Mouse (Mus musculus) myocyte (in vitro differentiated cells): ENCODE results near the gene Acp5. TPM values are rescaled to one million over a fixed set of nuclear protein-coding genes. Genes with fewer than 3 reads are reported as not detected.

ENCODE experiments used
- H3K27me3 ChIP-seq: one replicate; pipeline ENCODE4 v1.6.1; 2011; ENCODE audit not compliant: control insufficient read depth, insufficient read depth, insufficient read length
- H3K36me3 ChIP-seq: one replicate; pipeline ENCODE4 v1.6.1; 2011; ENCODE audit not compliant: control insufficient read depth, insufficient read depth
- H3K4me2 ChIP-seq: one replicate; pipeline ENCODE4 v1.6.1; 2011; ENCODE audit warnings: low read depth, control low read depth
- H3K4me3 ChIP-seq: one replicate; pipeline ENCODE4 v1.5.1; 2011; ENCODE audit warnings: mild to moderate bottlenecking, control low read depth, moderate library complexity
- H3K79me2 ChIP-seq: one replicate; pipeline ENCODE4 v1.6.1; 2011; ENCODE audit not compliant: control insufficient read depth, insufficient read depth
- H3ac ChIP-seq: one replicate; pipeline ENCODE4 v1.6.1; 2011; ENCODE audit not compliant: control insufficient read depth, insufficient read length
- CEBPB ChIP-seq: IDR thresholded peaks from 2 replicates; pipeline ENCODE4 v1.6.1; 2011; ENCODE audit warnings: mild to moderate bottlenecking, moderate library complexity; ENCODE audit not compliant: poor library complexity, insufficient read depth, severe bottlenecking
- E2F4 ChIP-seq: IDR thresholded peaks from one replicate; pipeline ENCODE4 v1.6.1; 2011; ENCODE audit warnings: mild to moderate bottlenecking, control low read depth, moderate library complexity; ENCODE audit not compliant: insufficient read depth
- MAX ChIP-seq: IDR thresholded peaks from one replicate; pipeline ENCODE4 v1.6.1; 2011; ENCODE audit warnings: low read depth, mild to moderate bottlenecking, control low read depth
- MYOD1 ChIP-seq, 3 experiments: IDR thresholded peaks; one replicate each; pipeline ENCODE4 v1.6.1; 2011; ENCODE audit warnings: control low read depth in 2 of 3, low read depth in 2 of 3, mild to moderate bottlenecking in 2 of 3, moderate library complexity in 1 of 3; ENCODE audit not compliant: insufficient read length in 2 of 3, control insufficient read depth in 1 of 3
- MYOG ChIP-seq, 3 experiments: IDR thresholded peaks; one replicate each; pipeline ENCODE4 v1.6.1; 2011; ENCODE audit warnings: control low read depth in 2 of 3, low read depth in 2 of 3, mild to moderate bottlenecking in 2 of 3; ENCODE audit not compliant: insufficient read length in 2 of 3, control insufficient read depth in 1 of 3, insufficient read depth in 1 of 3
- POLR2A ChIP-seq: IDR thresholded peaks from one replicate; pipeline ENCODE4 v1.6.1; 2011; ENCODE audit warnings: low read depth, mild to moderate bottlenecking, control low read depth, moderate library complexity; ENCODE audit not compliant: insufficient read length
- POLR2AphosphoS2 ChIP-seq: IDR thresholded peaks from one replicate; pipeline ENCODE4 v1.6.1; 2011; ENCODE audit warnings: low read depth, control low read depth; ENCODE audit not compliant: insufficient read length
- REST ChIP-seq: IDR thresholded peaks from one replicate; pipeline ENCODE4 v1.6.1; 2011; ENCODE audit warnings: mild to moderate bottlenecking, control low read depth, moderate library complexity; ENCODE audit not compliant: insufficient read depth, insufficient read length
- SRF ChIP-seq: IDR thresholded peaks from one replicate; pipeline ENCODE4 v1.6.1; 2011; ENCODE audit warnings: low read depth; ENCODE audit not compliant: control insufficient read depth, insufficient read length
- TCF12 ChIP-seq: IDR thresholded peaks from one replicate; pipeline ENCODE4 v1.6.1; 2011; ENCODE audit warnings: mild to moderate bottlenecking, control low read depth; ENCODE audit not compliant: poor library complexity, insufficient read depth, severe bottlenecking
- TCF3 ChIP-seq: IDR thresholded peaks from one replicate; pipeline ENCODE4 v1.6.1; 2011; ENCODE audit warnings: low read depth, control low read depth; ENCODE audit not compliant: insufficient read length
- USF1 ChIP-seq: IDR thresholded peaks from one replicate; pipeline ENCODE4 v1.6.1; 2011; ENCODE audit warnings: low read depth, mild to moderate bottlenecking, control low read depth, moderate library complexity
- polyA plus RNA-seq: library from polyadenylated mRNA; unstranded; fragments of >200 nt; fragmentation: generic; extraction: Trizol; gene quantifications from one replicate; pipeline ENCODE4 v1.2.1, GENCODE M21; 2012; ENCODE audit warnings: missing spikeins

Gene Acp5
- polyA plus RNA-seq, 1 experiment = 0.16 TPM

GRCm38 (mm10) chr9:22136765-22137547 lies 1.4 kb upstream of the Acp5 start:
- Histone ChIP-seq H3ac (no peak overlapping the region), H3K79me2 (no peaks in the 10 kb centered on the region), H3K27me3 (no peaks in the 10 kb centered on the region), H3K4me3 (no peak overlapping the region), H3K36me3 (no peaks in the 10 kb centered on the region), H3K4me2 (peak overlapping the region; percentile 9)
- no peak for TF ChIP-seq MYOG (IDR thresholded peaks at IDR 0.05; ENCODE audit: control insufficient read depth in 1 of 3, insufficient read depth in 1 of 3, insufficient read length in 2 of 3, low read depth in 2 of 3)
- no peak for TF ChIP-seq E2F4

DNA sequence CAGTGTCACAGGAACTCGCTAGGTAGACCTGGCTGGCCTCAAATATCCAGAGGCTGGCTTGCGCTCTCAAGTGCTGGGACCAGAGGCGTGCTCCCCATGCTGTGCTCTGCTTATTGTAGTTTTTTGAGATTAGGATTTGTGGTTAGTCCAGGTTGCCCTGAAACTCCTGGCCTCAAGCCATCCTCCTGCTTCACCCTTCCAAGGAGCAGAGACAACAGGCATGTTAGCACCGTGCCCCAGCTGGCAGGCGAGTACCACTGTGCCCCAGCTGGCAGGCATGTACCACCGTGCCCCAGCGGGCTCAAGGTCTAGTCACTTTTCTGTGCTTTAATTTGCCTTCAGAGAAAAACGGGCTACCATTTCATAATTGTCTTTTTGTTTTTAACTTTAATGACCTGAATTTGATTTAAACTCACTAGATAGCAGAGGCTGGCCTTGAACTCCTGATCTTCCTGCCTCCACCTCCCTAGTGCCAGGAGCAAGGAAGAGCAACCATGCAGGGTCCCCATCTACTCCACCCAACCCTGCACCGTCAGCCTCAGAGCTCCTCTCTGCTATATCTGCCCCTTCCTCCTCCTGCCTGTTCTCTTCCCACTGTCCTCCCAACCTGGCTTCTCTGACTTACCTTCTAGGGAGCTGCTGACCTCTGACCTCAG lies 395 bp downstream of the Acp5 start:
- no peak overlapping the region for H3K4me3 ChIP-seq
- H3K36me3 ChIP-seq = no peaks in the 10 kb centered on the region
- no peak overlapping the region for H3ac ChIP-seq
- H3K79me2 ChIP-seq = no peaks in the 10 kb centered on the region
- no peak overlapping the region for H3K4me2 ChIP-seq
- H3K27me3 ChIP-seq = no peaks in the 10 kb centered on the region
- no peak for TF ChIP-seq POLR2A
- no peak for TF ChIP-seq TCF12
- TF ChIP-seq CEBPB = no peak

DNA sequence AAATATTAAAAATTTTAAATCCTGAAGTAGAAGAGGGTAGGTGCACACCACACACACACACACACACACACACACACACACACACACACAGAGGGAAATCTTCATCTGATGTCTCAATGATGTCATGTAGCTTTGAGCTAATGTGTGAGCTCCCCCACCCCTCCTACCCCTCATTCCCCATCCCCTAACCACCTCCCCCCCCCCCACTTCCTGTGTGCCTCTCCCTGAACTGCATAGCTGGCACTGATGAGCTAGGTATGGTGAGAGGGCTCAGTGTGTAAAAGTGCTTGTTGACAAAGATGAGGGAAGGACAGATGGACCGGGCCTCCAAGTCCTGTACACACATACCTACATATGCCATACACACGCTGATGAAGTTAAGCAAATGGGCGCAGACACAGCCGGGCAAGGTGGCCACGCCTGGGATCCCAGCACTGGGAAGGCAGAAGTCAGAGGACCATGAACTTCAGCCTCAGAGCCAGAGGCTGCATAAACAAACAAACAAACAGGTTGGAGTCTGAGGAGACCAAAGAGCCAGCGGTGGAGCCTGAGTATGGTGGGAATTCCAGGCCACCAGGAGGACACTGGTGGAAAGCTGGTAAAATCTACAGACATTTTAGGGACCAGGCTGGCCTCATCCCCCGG lies 1.1 kb downstream of the Acp5 start:
- H3K4me2 ChIP-seq = no peak overlapping the region
- H3ac ChIP-seq = no peak overlapping the region
- no peaks in the 10 kb centered on the region for H3K27me3 ChIP-seq
- no peaks in the 10 kb centered on the region for H3K79me2 ChIP-seq
- TF ChIP-seq TCF12 = no peak
- no peak for TF ChIP-seq REST
- no peak for TF ChIP-seq POLR2A
- no peaks in the 10 kb centered on the region for H3K36me3 ChIP-seq
- no peak overlapping the region for H3K4me3 ChIP-seq

GRCm38 (mm10) chr9:22132220-22132619 lies 3.3 kb downstream of the Acp5 start:
- TF ChIP-seq MAX = no peak
- no peak for TF ChIP-seq MYOG (IDR thresholded peaks at IDR 0.05; ENCODE audit: control insufficient read depth in 1 of 3, insufficient read depth in 1 of 3, insufficient read length in 2 of 3, low read depth in 2 of 3)
- no peak for TF ChIP-seq MYOD1 (IDR thresholded peaks at IDR 0.05; ENCODE audit: control insufficient read depth in 1 of 3, insufficient read length in 2 of 3, low read depth in 2 of 3)
- no peak for TF ChIP-seq POLR2AphosphoS2
- no peak for TF ChIP-seq TCF3
- TF ChIP-seq E2F4 = no peak
- no peak for TF ChIP-seq REST
- TF ChIP-seq CEBPB = no peak
- TF ChIP-seq TCF12 = no peak
- TF ChIP-seq USF1 = no peak
- TF ChIP-seq SRF = no peak
- no peak for TF ChIP-seq POLR2A
- Histone ChIP-seq H3ac (no peak overlapping the region), H3K79me2 (no peaks in the 10 kb centered on the region), H3K27me3 (no peaks in the 10 kb centered on the region), H3K4me3 (no peak overlapping the region), H3K4me2 (no peak overlapping the region), H3K36me3 (no peaks in the 10 kb centered on the region)

DNA sequence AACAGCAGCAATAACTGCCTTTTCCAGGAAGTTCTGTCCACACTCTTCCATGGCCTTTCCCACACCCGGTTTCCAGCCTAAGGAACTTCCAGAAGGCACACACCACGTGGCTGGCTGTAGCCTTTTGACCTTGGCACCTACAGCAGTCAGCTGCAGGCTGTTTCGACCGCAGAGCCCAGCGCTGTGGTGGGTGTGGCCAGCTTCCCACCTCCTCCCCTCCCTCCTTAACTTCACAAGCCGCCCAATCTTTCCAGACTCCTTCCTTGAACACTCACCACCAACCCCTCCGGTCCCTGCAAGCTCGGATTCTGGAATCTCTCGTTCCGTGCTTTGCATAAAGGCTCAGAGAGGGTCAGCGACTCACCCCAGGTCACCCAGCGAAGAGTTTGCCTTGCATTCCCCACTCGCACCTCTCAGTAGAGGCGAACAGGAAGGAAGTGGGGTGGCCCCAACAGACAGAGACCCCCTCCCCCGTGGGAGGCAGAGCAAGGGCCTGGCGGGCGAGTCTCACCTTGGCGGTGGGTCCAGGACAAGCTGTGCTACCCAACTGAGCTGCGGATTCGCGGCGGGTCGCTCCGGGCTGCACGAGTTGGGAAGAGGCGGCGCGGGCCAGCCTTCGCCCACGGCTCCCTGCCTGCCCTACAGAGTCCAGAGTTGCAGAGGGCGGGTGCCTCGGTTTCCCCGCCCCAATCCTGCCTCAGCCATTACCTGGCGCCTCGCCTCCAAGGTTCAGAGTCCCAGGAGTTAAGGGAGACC lies 4.1 kb downstream of the Acp5 start:
- Histone ChIP-seq H3K79me2 (no peaks in the 10 kb centered on the region), H3K4me3 (no peak overlapping the region), H3K27me3 (no peaks in the 10 kb centered on the region), H3K4me2 (no peak overlapping the region), H3K36me3 (no peaks in the 10 kb centered on the region), H3ac (no peak overlapping the region)
- no peak for TF ChIP-seq USF1
- peak in 1 of 3 experiments; percentile 24 for TF ChIP-seq MYOG (IDR thresholded peaks at IDR 0.05; ENCODE audit: control insufficient read depth in 1 of 3, insufficient read depth in 1 of 3, insufficient read length in 2 of 3, low read depth in 2 of 3)
- no peak for TF ChIP-seq TCF3
- TF ChIP-seq REST = no peak
- TF ChIP-seq TCF12 = no peak
- no peak for TF ChIP-seq POLR2AphosphoS2
- TF ChIP-seq POLR2A = no peak
- TF ChIP-seq MYOD1 (IDR thresholded peaks at IDR 0.05; ENCODE audit: control insufficient read depth in 1 of 3, insufficient read length in 2 of 3, low read depth in 2 of 3) = peak in 1 of 3 experiments; percentile 43
- TF ChIP-seq CEBPB = no peak
- no peak for TF ChIP-seq SRF
- no peak for TF ChIP-seq E2F4
- no peak for TF ChIP-seq MAX
